Mouse (Mus musculus): ENCODE data around the gene Celsr1.
"Not testable (repeated sequence)": the region's sequence is repeated elsewhere in the genome, so short reads cannot be mapped to it uniquely, and the experiment has no call there.

The Celsr1 gene

DNA sequence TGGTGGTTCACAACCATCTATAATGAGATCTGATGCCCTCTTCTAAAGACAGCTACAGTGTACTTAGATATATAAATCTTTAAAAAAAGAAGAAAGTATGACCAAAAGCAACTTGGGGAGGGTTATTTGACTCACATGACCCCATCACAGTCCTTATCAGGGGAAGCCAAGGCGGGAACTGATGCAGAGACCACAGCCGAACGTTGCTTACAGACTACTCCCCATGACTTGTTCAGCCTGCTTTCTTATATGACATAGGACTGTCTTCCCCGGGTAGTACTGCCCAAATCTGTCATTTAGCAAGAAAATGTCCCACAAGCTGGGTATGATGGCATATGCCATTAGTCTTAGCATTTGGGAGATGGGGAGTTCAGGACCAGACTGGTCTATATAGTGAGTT lies 144.3 kb downstream of the Celsr1 start:
- no peak for DNase-seq

GRCm38 (mm10) chr15:85885606-85886005 lies 148.0 kb downstream of the Celsr1 start:
- no peak for DNase-seq

- DNase-seq: peak in 1 of 2 experiments; percentile 31
These were observed 154.1 kb downstream of the Celsr1 start for GRCm38 (mm10) chr15:85879498-85879895.

DNA sequence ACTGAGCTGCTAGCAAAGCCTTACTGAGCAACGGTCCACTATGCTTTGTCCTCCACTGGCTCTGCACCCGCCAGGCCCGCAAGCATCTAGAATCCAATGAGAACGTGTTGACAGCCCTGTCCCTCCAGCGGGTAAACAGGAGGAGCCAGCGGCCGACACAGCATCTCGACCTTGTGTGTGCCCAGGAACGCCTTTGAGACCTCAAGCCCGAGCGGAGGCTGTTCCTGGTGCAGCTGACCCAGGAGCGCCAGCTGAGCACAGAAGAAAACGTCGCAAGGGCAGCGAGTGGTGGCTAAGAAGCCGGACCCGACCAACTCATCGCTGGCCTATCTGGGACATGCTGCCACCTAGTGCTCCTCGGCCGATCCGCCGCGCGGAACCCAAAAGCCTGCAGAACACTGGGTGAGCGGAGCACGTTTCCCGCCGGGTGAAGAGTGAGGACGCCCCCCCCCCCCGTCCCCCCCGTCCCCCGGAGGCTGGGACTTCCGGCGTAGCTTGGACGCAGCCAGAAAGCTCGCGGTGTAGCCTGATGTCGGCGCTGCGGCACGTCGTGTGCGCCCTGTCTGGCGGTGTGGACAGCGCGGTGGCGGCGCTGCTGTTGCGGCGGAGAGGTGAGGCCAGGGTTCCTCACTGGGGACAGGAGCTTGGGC lies 154.6 kb downstream of the Celsr1 start, which contains the start of gene Trmu:
Gene Trmu (plus strand): TSS at position 465 of the 650 bp plus-strand sequence.
- DNase-seq: peak; percentile 91

- DNase-seq: no peak
These were observed 156.2 kb downstream of the Celsr1 start for GRCm38 (mm10) chr15:85877336-85877735.

- peak; percentile 56 to 67 for DNase-seq
These were observed 165.9 kb downstream of the Celsr1 start for GRCm38 (mm10) chr15:85867696-85868095.

- not testable (repeated sequence) for DNase-seq
These were observed 167.7 kb downstream of the Celsr1 start for GRCm38 (mm10) chr15:85865913-85866312.

- peak; percentile 95 to 97 for DNase-seq
These were observed 174.0 kb downstream of the Celsr1 start, which contains the start of gene Gtse1 for GRCm38 (mm10) chr15:85859490-85860031. Gene Gtse1, plus strand, starts transcription at chr15:85859745.

GRCm38 (mm10) chr15:85858980-85859489 lies 174.5 kb downstream of the Celsr1 start:
- peak in 1 of 2 experiments; percentile 11 for DNase-seq

DNA sequence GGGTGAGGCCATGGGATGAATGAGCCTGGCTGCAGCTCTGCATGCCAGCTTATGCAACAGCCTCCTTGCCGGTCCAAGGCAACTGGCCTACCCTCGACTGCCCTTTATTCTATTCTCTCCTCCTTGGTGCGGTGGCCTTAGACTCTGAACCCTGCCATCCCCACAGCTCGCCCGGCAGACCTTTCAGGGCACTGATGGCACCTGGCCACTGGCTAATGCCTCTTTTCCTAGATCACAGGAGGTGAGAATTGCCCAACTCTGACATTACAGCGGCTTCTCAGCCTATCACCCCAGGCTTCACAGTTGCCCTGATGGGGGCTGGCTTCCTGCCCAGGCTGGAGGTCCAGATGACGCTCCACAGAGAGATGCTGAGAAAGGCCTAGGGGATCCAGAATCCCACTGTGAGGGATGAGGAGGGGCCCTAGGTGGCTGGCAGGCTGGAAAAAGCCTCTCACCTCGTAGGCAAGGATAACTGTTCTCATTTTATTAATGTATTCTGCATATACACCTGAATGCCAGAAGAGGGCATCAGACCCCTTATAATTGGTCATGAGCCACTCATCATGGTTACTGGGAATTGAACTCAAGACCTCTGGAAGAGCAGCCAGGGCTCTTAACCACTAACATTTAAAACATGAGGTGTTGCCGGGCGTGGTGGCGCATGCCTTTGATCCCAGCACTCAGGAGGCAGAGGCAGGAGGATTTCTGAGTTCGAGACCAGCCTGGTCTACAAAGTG lies 181.8 kb downstream of the Celsr1 start:
- no peak for DNase-seq

All from lung, adult 18-20 months (tissue).